Mouse (Mus musculus) adrenal gland, adult 2 months (tissue): ENCODE data around the gene Slc46a3. TPM values are rescaled to one million over a fixed set of nuclear protein-coding genes. Genes with fewer than 3 reads are reported as not detected.
A peak's percentile ranks its signal among the peaks of the same experiment; 100 is the strongest.

Experiments
- DNase-seq: peaks from one replicate; pipeline ENCODE4 v3.0.0; 2021
- polyA plus RNA-seq: library from polyadenylated mRNA; depleted of rRNA; stranded (reverse); fragments of >200 nt; gene quantifications from 2 replicates; pipeline ENCODE4 v1.2.3, GENCODE M21; 2012
- total RNA-seq, 2 experiments: library from RNA; stranded (reverse); gene quantifications; 2 replicates each; pipeline ENCODE4 v1.2.3; 2021

Slc46a3 gene
- total and polyA plus RNA-seq, 3 experiments, result 17.1 to 55.1 (median 19.8) TPM

DNA sequence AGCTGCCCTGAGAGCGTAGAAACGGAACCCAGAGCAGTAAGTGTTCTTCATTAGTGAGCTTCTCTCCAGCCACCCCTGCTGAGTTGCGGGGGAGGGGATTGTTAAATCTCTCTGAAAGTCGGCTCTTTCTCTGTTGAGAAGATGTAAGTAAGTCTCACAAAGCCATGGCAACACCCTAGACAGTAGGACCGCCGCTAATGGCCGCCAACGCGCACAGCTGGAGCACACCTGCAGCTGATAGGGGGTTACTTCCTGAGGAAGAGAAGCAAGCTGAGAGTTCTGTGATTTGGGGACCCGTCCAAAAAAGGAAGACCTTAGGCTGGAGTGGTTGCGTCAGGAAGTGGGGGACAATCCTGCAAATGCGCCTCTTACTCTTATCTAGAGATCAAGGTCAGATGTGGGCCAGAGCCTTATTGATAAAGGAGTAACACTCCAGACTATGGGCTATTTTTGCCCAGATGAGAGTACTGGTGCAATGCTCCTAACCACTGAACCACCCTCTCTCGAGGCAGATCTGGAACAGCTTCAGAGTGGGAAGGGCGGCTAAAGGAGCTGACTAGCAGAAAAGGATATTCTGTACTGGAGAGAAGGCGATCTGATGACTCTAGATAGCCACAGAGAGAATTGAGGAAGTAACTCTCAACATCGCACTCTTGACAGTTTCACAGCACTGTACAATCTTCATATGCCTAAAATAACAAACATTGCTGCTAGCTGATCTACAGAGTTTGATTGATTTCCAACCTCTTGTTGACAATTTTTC, 1.0 kb upstream of the Slc46a3 start:
- DNase-seq, result no peak

DNA sequence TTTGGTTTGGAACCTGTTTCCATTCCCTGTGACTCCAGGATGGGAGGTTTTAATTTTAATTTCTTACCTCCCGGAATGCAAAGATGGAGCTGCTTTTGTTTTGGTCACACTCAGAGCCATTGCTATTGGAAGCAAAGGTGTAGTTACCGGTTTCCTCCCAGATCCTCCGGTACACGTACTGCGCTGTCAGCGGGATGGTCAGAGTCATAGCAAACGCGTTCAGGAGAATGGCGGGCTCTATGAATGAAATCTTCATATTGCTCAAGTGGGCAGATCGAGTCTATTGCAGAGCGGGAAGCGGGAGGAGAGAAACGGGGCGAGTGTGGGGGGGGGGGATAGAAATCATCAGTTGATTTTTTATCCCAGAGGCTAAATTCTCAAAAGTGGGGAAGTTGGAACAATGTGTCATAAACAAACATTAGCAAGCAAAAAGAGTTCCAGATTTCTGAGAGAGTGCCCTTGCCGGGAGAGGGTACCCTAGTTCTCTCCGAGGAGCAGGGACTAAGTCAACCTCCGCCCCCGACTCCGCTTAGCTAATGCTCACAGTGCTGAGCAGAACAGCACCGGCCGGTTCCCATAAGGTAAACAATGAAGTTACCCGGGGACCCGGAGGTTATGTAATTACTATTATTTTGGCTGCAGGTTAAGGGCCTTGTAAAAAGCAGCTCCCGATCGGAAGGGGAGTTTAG, 705 bp downstream of the Slc46a3 start:
- DNase-seq, result no peak

DNA sequence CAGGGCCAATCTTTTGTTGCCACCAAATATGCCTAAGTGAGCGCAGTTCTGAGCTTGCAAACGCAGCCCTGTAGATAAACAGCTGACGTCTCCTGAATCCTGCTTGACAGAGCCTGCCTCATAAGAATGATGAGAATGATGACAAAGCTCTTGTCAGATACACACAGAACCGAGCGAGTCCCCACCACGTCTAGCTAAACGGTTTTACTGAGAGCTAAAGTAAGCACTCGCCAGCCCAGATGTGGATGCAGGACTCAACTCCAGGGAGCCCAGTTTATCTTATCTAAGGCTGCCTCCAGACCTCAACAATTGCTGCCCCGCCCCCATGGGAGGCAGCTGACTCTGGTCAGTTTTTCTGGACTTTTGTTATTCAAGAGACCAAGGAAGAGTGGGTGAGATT, 1.5 kb downstream of the Slc46a3 start:
- DNase-seq, result no peak

DNA sequence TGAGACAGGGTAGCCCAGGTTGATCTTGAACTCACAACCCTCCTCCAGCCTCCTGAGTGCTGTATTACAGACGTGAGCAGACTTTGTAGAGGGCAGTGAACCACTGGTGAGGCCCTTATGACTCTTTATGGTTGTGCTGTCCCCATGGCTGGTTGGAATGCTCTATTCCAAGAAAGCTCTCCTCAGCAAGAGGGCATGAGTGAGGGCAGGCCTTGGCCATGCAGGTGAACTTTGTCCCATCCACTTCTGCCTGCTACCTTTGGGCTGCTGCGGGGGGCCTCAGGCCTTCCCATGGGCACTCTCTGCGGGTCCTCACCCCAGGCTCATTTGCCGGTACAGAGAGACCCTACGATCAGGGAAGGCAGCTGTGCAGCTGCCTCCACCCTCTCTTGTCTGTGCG, 1.9 kb downstream of the Slc46a3 start:
- DNase-seq, result no peak

DNA sequence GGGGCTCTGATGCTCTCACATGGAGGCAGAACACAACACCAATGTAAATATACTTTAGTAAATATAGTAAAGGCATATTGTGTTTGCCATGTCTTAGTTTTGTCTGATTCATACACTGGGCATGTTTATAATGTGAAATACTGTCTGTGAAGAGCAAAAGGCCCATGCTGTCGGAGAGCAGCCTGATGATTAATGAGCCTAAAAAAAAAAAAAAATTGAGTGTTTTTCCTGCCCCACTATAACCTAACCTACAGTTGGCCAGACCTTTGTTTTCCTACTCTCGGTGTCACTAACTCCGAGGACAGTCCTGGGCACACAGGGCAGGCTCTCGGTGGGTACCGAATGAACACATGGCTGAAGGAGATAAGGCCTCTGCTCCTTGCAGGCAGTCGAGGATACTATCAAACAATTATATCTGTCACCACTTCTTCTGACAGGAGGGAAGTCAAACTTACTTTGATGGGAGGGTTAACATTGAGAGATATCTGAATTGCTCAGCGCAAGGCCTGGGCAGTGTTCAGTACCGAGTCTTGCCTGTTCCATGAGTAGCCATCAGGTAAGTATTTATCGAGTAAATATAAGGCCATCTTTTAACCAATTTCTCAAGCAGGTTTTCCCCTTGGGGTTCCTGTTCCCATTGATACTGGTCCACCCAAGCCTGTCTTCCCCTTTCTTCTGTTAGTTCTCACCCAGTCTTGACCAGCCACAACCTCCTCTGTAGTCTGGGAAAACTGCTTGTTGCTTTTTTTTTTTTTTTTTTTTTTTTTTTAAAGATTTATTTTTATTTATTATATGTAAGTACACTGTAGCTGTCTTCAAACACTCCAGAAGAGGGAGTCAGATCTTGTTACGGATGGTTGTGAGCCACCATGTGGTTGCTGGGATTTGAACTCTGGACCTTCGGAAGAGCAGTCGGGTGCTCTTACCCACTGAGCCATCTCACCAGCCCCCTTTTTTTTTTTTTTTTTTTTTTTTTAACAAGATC, 6.0 kb downstream of the Slc46a3 start:
- DNase-seq, result no peak

DNA sequence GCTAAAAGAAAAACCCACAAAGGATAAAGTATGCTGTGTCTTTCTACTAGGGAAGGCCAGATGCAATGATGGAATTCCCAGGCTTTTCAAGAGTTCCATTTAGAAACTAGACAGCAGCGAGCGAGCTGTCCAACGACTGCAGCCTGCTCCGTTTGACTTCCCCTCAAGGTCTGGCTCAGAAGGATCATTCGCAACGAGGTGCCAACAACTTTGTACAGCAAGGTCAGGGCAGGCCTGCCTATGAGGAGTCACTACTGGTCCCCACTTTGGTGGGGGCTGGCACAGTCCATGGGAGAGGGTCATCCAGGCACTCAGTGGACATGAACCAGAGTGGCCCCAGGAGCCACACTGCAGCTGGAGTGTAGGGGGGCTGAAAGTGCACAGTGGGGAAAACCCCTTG, 11.0 kb downstream of the Slc46a3 start:
- peak; percentile 55 for DNase-seq

DNA sequence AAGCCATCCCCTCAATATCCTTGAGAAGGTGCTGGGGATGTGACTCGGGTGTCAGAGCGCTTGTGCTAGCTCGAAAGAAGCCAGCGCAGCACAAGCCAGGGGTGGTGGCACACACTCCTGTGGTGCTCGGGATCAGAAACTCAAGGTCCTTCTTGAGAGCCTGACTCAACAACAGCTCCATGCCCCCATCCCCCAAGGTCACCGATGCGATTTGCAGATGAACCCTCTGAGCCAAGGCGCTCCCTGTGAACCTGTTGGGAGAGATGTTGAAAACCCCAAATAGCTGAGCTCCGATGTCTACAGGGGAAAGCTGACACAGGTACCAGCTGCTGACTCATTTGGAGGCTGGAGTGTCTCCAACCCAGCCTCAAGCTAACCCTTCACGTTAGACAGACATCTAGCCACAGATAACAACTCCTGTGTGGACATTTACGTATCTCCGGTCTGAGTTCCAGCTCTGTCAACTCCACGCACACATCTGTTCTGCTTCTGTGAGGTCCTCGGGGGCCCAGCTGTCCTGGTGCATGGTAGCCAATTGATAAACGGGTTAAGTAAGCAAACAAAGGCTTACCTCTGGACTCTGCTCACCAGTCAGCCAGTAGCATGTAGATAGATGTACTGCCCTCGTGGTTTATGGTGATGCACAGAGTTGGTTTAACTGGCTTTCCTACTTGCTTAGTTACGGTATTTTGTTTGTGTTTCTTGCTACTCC, 14.5 kb downstream of the Slc46a3 start:
- peak; percentile 43 for DNase-seq

DNA sequence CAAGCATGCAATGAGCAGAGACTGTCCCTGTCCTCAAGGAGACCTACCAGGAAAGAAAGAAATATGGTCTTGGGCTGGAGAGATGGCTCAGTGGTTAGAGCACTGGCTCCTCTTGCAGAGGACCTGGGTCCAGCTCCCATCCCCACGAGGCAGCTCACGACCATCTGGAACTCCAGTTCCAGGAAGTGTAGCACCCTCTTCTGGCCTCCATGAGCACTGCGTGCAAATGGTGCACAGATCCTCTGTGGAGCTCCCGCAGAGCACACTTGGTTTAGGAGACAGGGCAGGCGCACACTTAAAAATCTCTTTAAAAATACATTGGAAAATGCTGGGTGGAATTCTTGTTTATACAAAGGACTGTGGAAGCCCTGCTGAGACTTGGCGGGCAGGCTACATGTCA, 17.1 kb downstream of the Slc46a3 start:
- DNase-seq, result no peak

DNA sequence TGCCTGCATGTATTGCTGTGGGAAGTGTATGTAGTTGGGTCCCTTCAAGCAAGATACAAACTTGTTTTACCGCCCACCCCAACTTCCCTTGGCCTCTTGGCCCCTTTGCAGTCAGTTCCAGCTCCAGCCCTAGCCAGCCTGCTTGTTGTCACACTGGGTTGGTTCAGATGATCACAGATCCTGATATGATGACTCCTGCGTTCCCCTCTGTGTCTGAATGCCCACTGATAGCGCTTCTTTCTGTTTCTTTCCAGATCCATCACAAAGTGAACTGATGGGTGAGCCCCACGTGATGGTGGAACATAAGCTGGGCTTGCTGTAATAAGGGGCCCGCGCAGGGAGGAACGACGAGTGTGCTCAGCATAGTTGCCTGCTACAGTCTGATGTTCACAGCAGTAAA, 19.4 kb downstream of the Slc46a3 start:
- no peak for DNase-seq

DNA sequence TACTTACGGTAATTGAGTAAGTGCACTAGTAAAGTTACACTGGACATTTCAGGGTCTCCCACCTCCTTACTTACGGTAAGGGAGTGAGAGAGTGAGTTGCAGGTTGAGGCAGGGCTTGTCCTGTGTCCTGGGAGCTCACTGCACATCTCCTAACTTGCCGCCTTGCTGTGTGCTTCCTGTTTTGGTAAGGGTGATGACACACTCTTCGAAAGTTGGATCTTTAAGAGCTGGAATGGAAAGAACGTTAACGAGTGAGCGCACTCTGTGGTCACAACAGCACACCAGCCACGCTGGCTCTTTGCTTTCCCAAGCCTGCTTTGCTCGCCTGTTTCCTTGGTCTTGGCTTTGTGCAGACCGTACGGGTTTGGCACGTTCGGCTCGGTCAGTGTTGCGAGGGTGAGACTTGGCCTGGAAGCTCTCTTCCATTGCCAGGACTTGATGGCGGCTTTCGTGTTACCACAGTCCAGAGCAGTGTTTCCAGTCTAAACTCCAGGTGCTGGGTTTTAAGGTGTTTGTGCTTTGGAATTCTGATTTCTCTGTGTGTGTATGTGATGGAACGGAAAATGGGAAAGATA, 20.0 kb downstream of the Slc46a3 start:
- no peak for DNase-seq

DNA sequence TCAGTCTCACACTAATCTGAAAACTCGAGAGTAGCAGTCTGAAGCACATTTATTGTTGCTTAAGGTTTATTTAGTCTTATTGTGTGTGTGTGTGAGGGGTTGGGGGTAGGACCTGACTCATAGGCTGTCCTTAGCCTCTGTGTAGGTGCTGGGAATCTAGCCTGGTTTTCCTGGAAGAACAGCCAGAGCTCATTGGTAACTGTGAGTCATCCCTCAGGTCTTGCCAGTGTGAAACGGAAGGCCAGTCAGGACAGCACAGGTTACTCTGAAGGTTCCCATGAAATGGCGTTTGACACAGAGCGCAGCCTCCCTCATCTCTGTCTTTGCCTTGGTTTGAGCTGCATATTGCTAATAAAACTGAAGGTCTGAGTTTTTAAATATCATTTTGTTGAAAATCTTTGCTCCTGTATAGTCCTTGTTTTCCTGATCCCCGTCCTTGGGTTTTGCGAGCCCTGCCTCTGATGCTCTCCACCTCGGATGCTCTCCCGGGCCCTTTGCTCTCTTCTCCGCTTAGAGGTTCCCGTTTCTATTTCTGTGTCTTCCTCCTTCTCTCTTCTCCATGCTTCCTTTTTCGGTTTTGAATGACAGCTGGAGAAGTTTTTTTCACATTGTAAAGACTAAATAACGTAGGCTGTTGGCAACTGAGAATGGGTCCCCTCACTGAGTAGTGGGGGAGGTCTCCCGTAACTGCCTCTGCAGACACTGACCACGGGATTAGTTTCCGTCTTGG, 23.4 kb downstream of the Slc46a3 start:
- no peak for DNase-seq

DNA sequence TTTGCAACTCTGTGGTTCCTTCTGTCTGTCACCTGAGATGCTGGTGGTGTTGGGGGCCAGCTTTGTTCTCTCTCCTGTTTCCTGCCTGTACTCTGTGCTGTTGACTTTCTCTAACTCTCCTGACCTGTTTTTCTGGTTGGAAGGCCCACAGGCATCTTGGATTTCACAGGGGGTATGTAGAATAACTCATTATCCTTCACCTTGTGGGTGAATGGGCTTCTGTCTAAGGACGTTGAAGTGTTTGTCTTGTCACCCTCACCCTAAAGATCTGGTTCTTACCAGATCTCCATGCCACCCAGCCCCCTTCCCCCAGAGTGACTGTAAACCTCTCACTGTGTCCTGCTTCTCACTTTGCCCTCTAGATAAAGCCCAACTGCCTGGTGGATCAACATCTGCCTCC, 24.3 kb downstream of the Slc46a3 start:
- DNase-seq, result no peak

DNA sequence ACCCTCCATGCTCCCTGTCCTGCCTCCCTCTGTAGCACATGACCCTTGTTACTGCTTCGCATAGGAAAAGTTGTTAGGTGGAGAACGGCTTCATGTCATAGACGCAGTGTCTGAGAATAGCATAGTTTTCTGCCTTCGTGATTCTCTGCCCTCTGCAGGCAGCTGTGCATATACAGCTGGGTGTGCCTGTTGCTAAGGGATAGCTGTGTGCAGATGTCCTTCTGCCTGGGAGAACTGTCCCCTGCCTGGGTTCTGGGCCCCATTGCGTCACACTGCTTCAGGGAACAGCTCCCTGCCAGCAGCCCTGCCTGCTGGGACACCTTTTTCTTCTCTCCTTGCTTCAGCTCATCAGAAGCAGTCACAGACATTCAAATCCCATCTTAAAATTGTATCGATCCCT, 25.0 kb downstream of the Slc46a3 start:
- no peak for DNase-seq

DNA sequence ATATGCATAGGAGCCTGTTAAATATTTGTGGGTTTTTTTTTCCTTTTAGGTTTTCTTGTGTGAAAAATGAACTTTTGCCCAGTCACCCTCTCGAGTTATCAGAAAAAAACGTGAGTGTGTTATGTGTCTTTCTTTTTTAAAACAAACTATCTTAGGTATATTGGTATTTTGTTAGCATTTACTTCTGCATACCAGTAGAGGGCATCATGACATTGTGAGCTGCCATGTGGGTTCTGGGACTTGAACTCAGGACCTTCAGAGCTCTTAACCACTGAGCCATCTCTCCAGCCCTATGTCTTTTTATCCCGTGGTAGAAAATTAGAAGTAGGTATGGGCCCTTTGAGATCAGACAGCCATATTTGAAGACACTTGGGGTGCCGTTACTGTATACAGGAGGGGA, 25.9 kb downstream of the Slc46a3 start:
- DNase-seq, result no peak

DNA sequence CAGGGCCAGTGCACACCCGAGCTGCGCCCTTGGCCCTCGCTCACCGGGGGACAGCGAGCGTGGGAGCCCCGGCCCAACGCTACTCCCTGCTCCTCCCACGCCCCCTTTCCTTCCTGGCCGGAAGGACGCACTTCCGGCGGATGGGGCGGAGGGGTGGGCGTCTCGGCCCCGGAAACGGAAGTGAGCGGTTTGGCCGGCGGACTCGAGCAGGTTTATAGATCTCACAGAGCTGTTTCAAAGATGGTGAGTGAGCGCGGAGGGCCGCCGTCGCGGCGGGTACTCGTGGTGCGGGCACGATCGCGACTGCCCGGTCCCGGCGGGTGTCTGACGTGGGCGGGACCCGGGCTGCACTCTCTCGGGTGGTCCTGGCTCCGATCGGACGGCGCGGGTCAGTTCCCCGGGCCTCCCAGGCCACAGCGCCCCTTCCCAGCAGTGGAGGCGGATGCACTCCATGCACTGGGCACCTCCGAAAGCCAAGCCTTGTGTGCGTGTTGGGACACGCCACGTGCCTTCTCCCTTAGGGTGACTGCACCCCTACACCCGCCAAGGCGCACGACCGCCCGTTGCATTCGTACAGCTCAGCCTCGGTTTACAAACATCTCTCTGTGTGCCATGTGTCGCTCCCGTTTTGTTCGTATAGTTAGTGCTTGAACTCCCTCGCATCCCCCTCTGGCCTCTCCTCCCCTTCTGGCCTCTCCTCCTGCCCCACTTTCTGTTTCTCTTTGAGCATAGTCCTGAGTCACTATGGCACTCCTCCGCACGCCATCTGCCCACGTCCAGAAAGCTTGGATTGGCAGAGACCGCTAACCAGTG, 34.0 kb downstream of the Slc46a3 start, which contains the start of gene Pomp:
Gene Pomp (plus strand): TSS at position 13 of the 813 bp plus-strand sequence.
- peak; percentile 95 for DNase-seq

DNA sequence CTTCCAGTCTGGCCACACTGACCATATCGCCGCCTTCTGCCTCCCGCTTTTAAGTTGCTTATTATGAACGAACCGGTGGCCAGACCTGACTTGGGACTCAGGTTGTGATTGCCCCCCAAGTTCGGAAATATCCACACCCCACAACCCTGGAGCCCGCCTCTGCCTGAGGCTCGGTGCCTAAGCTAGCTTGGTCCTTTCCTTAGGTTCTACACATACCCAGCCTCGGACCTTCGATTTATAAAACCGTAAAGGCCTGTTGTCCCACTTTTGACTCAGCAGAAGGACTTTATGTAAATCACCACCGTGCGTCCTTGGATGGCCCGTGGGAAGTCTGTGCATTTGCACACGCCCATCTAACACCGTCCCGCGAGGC, 34.6 kb downstream of the Slc46a3 start:
- no peak for DNase-seq

DNA sequence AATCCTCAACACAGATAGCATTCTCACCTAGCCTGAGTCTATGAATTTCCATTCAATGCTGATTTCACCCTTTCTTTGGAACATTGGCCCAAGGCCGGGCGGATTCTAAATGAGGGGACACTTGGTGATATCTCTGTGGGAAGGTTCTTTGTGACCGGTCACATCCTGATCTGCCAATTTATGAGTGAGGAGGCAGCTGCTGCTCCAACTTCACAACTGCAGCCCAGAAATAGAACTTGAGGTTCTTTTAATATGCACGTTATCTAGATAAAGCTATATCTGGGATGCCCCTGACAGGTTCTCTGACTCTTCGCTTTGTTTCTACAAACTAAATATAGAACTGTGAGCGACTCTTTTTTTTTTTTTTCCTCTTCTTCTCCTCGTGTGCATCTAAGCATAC, 44.4 kb downstream of the Slc46a3 start:
- DNase-seq, result peak; percentile 36

DNA sequence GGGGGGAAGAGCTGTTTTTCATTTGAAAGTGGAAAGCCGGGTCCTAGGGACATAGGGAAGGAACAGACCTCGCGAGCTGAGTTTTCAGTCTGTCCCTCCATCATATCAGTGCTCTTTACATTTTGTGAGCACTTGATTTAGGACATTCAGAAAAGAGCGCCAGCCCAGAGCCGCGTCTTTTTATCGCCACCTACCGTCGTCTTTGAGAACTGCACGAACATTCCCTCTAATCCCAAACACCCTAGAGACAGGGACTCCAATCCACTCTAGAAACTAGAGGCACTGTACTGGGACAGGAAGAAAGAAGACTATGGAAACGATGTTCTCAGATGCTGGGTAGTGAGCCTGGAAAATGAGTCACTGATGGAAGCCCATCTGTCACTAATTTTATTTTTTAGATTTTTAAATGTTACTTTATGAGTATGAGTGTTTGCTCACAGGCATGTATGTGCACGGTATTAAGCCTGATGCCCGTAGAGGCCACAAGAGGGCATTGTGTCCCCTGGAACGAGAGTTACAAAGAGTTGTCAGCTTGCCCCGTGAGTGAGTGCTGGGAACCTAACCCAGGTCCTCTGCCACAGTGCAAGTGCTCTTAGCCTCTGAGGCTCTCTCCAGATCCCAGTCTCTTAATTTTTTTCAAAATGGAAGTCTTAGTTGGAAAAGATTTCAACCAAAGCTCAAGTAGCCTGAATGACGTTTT, 46.3 kb downstream of the Slc46a3 start:
- peak; percentile 65 for DNase-seq

DNA sequence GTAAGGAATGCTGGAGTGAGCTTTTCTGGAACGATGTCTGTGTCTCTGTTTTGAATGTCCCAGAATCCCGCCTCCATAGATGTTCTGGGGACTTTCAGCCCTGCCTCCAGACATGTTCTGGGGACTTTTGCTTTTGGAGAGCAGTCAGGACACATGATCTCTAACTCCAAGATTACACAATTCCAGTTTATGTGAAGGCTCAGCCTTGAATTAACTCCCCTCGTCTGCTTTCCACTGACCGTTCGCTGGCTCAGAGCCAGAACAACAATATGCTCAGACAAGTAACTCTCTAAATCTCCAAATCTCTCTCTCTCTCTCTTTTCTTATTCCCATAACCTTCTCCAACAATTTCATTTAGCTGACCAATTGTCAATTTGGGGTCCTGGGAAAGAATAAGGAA, 47.3 kb downstream of the Slc46a3 start:
- no peak for DNase-seq
